Mouse (Mus musculus): ENCODE results near the gene Gm10720. TPM values are rescaled to one million over a fixed set of nuclear protein-coding genes. Genes with fewer than 3 reads are reported as not detected.
"Not testable (repeated sequence)": the region's sequence is repeated elsewhere in the genome, so short reads cannot be mapped to it uniquely, and the experiment has no call there.

Gene Gm10720
- polyA plus RNA-seq, 1 experiment from 2014 or later = not detected

DNA sequence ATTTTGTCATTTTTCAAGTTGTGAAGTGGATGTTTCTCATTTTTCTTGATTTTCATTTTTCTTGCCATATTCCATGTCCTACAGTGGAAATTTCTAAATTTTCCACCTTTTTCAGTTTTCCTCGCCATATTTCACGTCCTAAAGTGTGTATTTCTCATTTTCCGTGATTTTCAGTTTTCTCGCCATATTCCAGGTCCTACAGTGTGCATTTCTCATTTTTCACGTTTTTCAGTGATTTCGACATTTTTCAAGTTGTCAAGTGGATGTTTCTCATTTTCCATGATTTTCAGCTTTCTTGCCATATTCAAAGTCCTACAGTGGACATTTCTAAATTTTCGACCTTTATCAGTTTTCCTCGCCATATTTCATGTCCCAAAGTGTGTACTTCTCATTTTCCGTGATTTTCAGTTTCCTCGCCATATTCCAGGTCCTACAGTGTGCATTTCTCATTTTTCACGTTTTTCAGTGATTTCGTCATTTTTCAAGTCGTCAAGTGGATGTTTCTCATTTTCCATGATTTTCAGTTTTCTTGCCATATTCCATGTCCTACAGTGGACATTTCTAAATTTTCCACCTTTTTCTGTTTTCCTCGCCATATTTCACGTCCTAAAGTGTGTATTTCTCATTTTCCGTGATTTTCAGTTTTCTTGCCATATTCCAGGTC lies 8.7 kb downstream of the Gm10720 start:
- H3K4me1 ChIP-seq (ENCODE audit: control insufficient read depth, insufficient read depth, low read length); H3K4me3 ChIP-seq (ENCODE audit: low read depth, low read length); ATAC-seq (ENCODE audit: low read depth); H3K9me3 ChIP-seq (ENCODE audit: control insufficient read depth, low read length); H3K4me2 ChIP-seq (ENCODE audit: low read depth, low read length); H3K36me3 ChIP-seq (ENCODE audit: control insufficient read depth, insufficient read depth, low read length); H3K9ac ChIP-seq (replicated peaks; ENCODE audit: low read depth, low read length); H3K27me3 ChIP-seq (ENCODE audit: control insufficient read depth, insufficient read depth, low read length); H3K27ac ChIP-seq (ENCODE audit: low read depth, low read length): not testable (repeated sequence)
- WGBS = 68% methylated on average over 15 of the region's 16 CpGs

DNA sequence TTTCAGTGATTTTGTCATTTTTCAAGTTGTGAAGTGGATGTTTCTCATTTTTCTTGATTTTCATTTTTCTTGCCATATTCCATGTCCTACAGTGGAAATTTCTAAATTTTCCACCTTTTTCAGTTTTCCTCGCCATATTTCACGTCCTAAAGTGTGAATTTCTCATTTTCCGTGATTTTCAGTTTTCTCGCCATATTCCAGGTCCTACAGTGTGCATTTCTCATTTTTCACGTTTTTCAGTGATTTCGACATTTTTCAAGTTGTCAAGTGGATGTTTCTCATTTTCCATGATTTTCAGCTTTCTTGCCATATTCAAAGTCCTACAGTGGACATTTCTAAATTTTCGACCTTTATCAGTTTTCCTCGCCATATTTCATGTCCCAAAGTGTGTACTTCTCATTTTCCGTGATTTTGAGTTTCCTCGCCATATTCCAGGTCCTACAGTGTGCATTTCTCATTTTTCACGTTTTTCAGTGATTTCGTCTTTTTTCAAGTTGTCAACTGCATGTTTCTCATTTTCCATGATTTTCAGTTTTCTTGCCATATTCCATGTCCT lies 9.5 kb downstream of the Gm10720 start, which contains the start of gene Gm10717:
Gene Gm10717, plus strand, starts transcription at position 506 of the 556 bp plus-strand sequence.
- H3K9ac ChIP-seq (replicated peaks; ENCODE audit: low read depth, low read length); H3K9me3 ChIP-seq (ENCODE audit: control insufficient read depth, low read length); H3K27me3 ChIP-seq (ENCODE audit: control insufficient read depth, insufficient read depth, low read length); H3K4me1 ChIP-seq (ENCODE audit: control insufficient read depth, insufficient read depth, low read length); H3K4me3 ChIP-seq (ENCODE audit: low read depth, low read length); H3K36me3 ChIP-seq (ENCODE audit: control insufficient read depth, insufficient read depth, low read length); ATAC-seq (ENCODE audit: low read depth); H3K4me2 ChIP-seq (ENCODE audit: low read depth, low read length); H3K27ac ChIP-seq (ENCODE audit: low read depth, low read length): not testable (repeated sequence)
- WGBS = 75% methylated on average over 12 of the region's 12 CpGs

DNA sequence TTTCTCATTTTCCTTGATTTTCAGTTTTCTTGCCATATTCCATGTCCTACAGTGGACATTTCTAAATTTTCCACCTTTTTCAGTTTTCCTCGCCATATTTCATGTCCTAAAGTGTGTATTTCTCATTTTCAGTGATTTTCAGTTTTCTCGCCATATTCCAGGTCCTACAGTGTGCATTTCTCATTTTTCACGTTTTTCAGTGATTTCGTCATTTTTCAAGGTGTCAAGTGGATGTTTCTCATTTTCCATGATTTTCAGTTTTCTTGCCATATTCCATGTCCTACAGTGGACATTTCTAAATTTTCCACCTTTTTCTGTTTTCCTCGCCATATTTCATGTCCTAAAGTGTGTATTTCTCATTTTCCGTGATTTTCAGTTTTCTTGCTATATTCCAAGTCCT lies 10.2 kb downstream of the Gm10720 start:
- not testable (repeated sequence) for H3K9ac ChIP-seq (replicated peaks; ENCODE audit: low read depth, low read length); H3K36me3 ChIP-seq (ENCODE audit: control insufficient read depth, insufficient read depth, low read length); H3K9me3 ChIP-seq (ENCODE audit: control insufficient read depth, low read length); H3K27me3 ChIP-seq (ENCODE audit: control insufficient read depth, insufficient read depth, low read length); ATAC-seq (ENCODE audit: low read depth); H3K27ac ChIP-seq (ENCODE audit: low read depth, low read length); H3K4me3 ChIP-seq (ENCODE audit: low read depth, low read length); H3K4me2 ChIP-seq (ENCODE audit: low read depth, low read length); H3K4me1 ChIP-seq (ENCODE audit: control insufficient read depth, insufficient read depth, low read length)
- 68% methylated on average over 4 of the region's 6 CpGs for WGBS

DNA sequence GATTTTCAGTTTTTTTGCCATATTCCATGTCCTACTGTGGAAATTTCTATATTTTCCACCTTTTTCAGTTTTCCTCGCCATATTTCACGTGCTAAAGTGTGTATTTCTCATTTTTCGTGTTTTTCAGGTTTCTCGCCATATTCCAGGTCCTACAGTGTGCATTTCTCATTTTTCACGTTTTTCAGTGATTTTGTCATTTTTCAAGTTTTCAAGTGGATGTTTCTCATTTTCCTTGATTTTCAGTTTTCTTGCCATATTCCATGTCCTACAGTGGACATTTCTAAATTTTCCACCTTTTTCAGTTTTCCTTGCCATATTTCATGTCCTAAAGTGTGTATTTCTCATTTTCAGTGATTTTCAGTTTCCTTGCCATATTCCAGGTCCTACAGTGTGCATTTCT lies 10.7 kb downstream of the Gm10720 start:
- not testable (repeated sequence) for H3K27me3 ChIP-seq (ENCODE audit: control insufficient read depth, insufficient read depth, low read length); ATAC-seq (ENCODE audit: low read depth); H3K9ac ChIP-seq (replicated peaks; ENCODE audit: low read depth, low read length); H3K36me3 ChIP-seq (ENCODE audit: control insufficient read depth, insufficient read depth, low read length); H3K4me2 ChIP-seq (ENCODE audit: low read depth, low read length); H3K4me1 ChIP-seq (ENCODE audit: control insufficient read depth, insufficient read depth, low read length); H3K9me3 ChIP-seq (ENCODE audit: control insufficient read depth, low read length); H3K27ac ChIP-seq (ENCODE audit: low read depth, low read length); H3K4me3 ChIP-seq (ENCODE audit: low read depth, low read length)
- WGBS = 67% methylated on average over 5 of the region's 5 CpGs

DNA sequence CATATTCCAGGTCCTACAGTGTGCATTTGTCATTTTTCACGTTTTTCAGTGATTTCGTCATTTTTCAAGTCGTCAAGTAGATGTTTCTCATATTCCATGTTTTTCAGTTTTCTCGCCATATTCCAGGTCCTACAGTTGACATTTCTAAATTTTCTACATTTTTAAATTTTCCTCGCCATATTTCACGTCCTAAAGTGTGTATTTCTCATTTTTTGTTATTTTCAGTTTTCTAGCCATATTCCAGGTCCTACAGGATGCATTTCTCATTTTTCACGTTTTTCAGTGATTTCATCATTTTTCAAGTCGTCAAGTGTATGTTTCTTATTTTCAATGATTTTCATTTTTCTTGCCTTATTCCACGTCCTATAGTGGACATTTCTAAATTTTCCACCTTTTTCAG lies 11.3 kb downstream of the Gm10720 start:
- not testable (repeated sequence) for ATAC-seq (ENCODE audit: low read depth); H3K27ac ChIP-seq (ENCODE audit: low read depth, low read length); H3K4me2 ChIP-seq (ENCODE audit: low read depth, low read length); H3K27me3 ChIP-seq (ENCODE audit: control insufficient read depth, insufficient read depth, low read length); H3K4me3 ChIP-seq (ENCODE audit: low read depth, low read length); H3K9me3 ChIP-seq (ENCODE audit: control insufficient read depth, low read length); H3K9ac ChIP-seq (replicated peaks; ENCODE audit: low read depth, low read length); H3K36me3 ChIP-seq (ENCODE audit: control insufficient read depth, insufficient read depth, low read length); H3K4me1 ChIP-seq (ENCODE audit: control insufficient read depth, insufficient read depth, low read length)
- 69% methylated on average over 9 of the region's 9 CpGs for WGBS

DNA sequence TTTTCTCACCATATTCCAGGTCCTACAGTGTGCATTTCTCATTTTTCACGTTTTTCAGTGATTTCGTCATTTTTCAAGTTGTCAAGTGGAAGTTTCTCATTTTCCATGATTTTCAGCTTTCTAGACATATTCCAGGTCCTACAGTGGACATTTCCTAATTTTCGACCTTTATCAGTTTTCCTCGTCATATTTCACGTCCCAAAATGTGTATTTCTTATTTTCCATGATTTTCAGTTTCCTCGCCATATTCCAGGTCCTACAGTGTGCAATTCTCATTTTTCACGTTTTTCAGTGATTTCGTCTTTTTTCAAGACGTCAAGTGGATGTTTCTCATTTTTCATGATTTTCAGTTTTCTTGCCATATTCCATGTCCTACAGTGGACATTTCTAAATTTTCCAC lies 11.7 kb downstream of the Gm10720 start:
- H3K4me2 ChIP-seq (ENCODE audit: low read depth, low read length); H3K9ac ChIP-seq (replicated peaks; ENCODE audit: low read depth, low read length); H3K4me3 ChIP-seq (ENCODE audit: low read depth, low read length); H3K4me1 ChIP-seq (ENCODE audit: control insufficient read depth, insufficient read depth, low read length); H3K27ac ChIP-seq (ENCODE audit: low read depth, low read length); H3K9me3 ChIP-seq (ENCODE audit: control insufficient read depth, low read length); ATAC-seq (ENCODE audit: low read depth); H3K27me3 ChIP-seq (ENCODE audit: control insufficient read depth, insufficient read depth, low read length); H3K36me3 ChIP-seq (ENCODE audit: control insufficient read depth, insufficient read depth, low read length): not testable (repeated sequence)
- 79% methylated on average over 9 of the region's 9 CpGs for WGBS

DNA sequence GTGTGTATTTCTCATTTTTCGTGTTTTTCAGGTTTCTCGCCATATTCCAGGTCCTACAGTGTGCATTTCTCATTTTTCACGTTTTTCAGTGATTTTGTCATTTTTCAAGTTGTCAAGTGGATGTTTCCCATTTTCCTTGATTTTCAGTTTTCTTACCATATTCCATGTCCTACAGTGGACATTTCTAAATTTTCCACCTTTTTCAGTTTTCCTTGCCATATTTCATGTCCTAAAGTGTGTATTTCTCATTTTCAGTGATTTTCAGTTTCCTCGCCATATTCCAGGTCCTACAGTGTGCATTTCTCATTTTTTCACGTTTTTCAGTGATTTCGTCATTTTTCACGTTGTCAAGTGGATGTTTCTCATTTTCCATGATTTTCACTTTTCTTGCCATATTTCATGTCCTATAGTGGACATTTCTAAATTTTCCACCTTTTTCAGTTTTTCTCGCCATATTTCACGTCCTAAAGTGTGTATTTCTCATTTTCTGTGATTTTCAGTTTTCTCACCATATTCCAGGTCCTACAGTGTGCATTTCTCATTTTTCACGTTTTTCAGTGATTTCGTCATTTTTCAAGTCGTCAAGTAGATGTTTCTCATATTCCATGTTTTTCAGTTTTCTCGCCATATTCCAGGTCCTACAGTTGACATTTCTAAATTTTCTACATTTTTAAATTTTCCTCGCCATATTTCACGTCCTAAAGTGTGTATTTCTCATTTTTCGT lies 14.0 kb downstream of the Gm10720 start:
- not testable (repeated sequence) for H3K4me1 ChIP-seq (ENCODE audit: control insufficient read depth, insufficient read depth, low read length); H3K27me3 ChIP-seq (ENCODE audit: control insufficient read depth, insufficient read depth, low read length); H3K27ac ChIP-seq (ENCODE audit: low read depth, low read length); ATAC-seq (ENCODE audit: low read depth); H3K9me3 ChIP-seq (ENCODE audit: control insufficient read depth, low read length); H3K4me3 ChIP-seq (ENCODE audit: low read depth, low read length); H3K36me3 ChIP-seq (ENCODE audit: control insufficient read depth, insufficient read depth, low read length); H3K4me2 ChIP-seq (ENCODE audit: low read depth, low read length); H3K9ac ChIP-seq (replicated peaks; ENCODE audit: low read depth, low read length)
- WGBS = 68% methylated on average over 12 of the region's 16 CpGs

DNA sequence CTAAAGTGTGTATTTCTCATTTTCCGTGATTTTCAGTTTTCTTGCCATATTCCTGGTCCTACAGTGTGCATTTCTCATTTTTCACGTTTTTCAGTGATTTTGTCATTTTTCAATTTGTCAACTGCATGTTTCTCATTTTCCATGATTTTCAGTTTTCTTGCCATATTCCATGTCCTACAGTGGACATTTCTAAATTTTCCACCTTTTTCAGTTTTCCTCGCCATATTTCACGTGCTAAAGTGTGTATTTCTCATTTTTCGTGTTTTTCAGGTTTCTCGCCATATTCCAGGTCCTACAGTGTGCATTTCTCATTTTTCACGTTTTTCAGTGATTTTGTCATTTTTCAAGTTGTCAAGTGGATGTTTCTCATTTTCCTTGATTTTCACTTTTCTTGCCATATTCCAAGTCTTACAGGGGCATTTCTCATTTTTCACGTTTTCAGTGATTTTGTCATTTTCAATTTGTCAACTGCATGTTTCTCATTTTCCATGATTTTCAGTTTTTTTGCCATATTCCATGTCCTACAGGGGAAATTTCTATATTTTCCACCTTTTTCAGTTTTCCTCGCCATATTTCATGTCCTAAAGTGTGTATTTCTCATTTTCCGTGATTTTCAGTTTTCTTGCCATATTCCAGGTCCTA lies 15.3 kb downstream of the Gm10720 start:
- H3K9ac ChIP-seq (replicated peaks; ENCODE audit: low read depth, low read length); H3K27me3 ChIP-seq (ENCODE audit: control insufficient read depth, insufficient read depth, low read length); ATAC-seq (ENCODE audit: low read depth); H3K9me3 ChIP-seq (ENCODE audit: control insufficient read depth, low read length); H3K4me1 ChIP-seq (ENCODE audit: control insufficient read depth, insufficient read depth, low read length); H3K27ac ChIP-seq (ENCODE audit: low read depth, low read length); H3K4me2 ChIP-seq (ENCODE audit: low read depth, low read length); H3K36me3 ChIP-seq (ENCODE audit: control insufficient read depth, insufficient read depth, low read length); H3K4me3 ChIP-seq (ENCODE audit: low read depth, low read length): not testable (repeated sequence)
- WGBS = 63% methylated on average over 2 of the region's 10 CpGs

DNA sequence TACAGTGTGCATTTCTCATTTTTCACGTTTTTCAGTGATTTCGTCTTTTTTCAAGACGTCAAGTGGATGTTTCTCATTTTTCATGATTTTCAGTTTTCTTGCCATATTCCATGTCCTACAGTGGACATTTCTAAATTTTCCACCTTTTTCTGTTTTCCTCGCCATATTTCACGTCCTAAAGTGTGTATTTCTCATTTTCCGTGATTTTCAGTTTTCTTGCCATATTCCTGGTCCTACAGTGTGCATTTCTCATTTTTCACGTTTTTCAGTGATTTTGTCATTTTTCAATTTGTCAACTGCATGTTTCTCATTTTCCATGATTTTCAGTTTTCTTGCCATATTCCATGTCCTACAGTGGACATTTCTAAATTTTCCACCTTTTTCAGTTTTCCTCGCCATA lies 18.8 kb downstream of the Gm10720 start, which contains the start of gene Gm17535:
Gene Gm17535, plus strand, starts transcription at position 301 of the 400 bp plus-strand sequence.
- not testable (repeated sequence) for H3K9ac ChIP-seq (replicated peaks; ENCODE audit: low read depth, low read length); H3K36me3 ChIP-seq (ENCODE audit: control insufficient read depth, insufficient read depth, low read length); H3K27me3 ChIP-seq (ENCODE audit: control insufficient read depth, insufficient read depth, low read length); ATAC-seq (ENCODE audit: low read depth); H3K9me3 ChIP-seq (ENCODE audit: control insufficient read depth, low read length); H3K4me3 ChIP-seq (ENCODE audit: low read depth, low read length); H3K4me1 ChIP-seq (ENCODE audit: control insufficient read depth, insufficient read depth, low read length); H3K27ac ChIP-seq (ENCODE audit: low read depth, low read length); H3K4me2 ChIP-seq (ENCODE audit: low read depth, low read length)
- WGBS = no CpG with 5 or more reads among the region's 8 CpGs
